Mouse (Mus musculus): ENCODE results near the gene Zyx. TPM values are rescaled to one million over a fixed set of nuclear protein-coding genes. Genes with fewer than 3 reads are reported as not detected.

Gene Zyx
- polyA plus RNA-seq, 1 experiment, result 467 TPM

- no peak overlapping the region for H3K4me2 ChIP-seq (ENCODE audit: low read depth)
- peaks cover 4% of the 10 kb centered on the region for H3K36me3 ChIP-seq (ENCODE audit: control insufficient read depth, insufficient read depth)
- H3K27me3 ChIP-seq (ENCODE audit: control insufficient read depth, insufficient read depth, insufficient read length), result no peaks in the 10 kb centered on the region
- no peak overlapping the region for H3ac ChIP-seq (ENCODE audit: control insufficient read depth, insufficient read length)
- no peak overlapping the region for H3K4me3 ChIP-seq
- H3K79me2 ChIP-seq (ENCODE audit: control insufficient read depth, insufficient read depth), result no peaks in the 10 kb centered on the region
- TF ChIP-seq MAX (IDR thresholded peaks at IDR 0.05; ENCODE audit: low read depth) (no peak), MYOD1 (IDR thresholded peaks at IDR 0.05; ENCODE audit: control insufficient read depth in 1 of 3, insufficient read length in 2 of 3, low read depth in 2 of 3) (no peak), POLR2AphosphoS2 (IDR thresholded peaks at IDR 0.05; ENCODE audit: insufficient read length, low read depth) (no peak), CEBPB (IDR thresholded peaks at IDR 0.05; ENCODE audit: insufficient read depth, poor library complexity, severe bottlenecking) (no peak), E2F4 (IDR thresholded peaks at IDR 0.05; ENCODE audit: insufficient read depth) (no peak), TCF3 (IDR thresholded peaks at IDR 0.05; ENCODE audit: insufficient read length, low read depth) (no peak), REST (IDR thresholded peaks at IDR 0.05; ENCODE audit: insufficient read depth, insufficient read length) (no peak), POLR2A (IDR thresholded peaks at IDR 0.05; ENCODE audit: insufficient read length, low read depth) (no peak), TCF12 (IDR thresholded peaks at IDR 0.05; ENCODE audit: insufficient read depth, poor library complexity, severe bottlenecking) (no peak)
Observed at GRCm38 (mm10) chr6:42379551-42379950, 30.1 kb downstream of the Zyx start.

GRCm38 (mm10) chr6:42380416-42381144 lies 31.1 kb downstream of the Zyx start:
- TF ChIP-seq POLR2A (IDR thresholded peaks at IDR 0.05; ENCODE audit: insufficient read length, low read depth) (no peak), POLR2AphosphoS2 (IDR thresholded peaks at IDR 0.05; ENCODE audit: insufficient read length, low read depth) (no peak), CEBPB (IDR thresholded peaks at IDR 0.05; ENCODE audit: insufficient read depth, poor library complexity, severe bottlenecking) (no peak), SRF (IDR thresholded peaks at IDR 0.05; ENCODE audit: control insufficient read depth, insufficient read length, low read depth) (no peak), TCF12 (IDR thresholded peaks at IDR 0.05; ENCODE audit: insufficient read depth, poor library complexity, severe bottlenecking) (no peak), MAX (IDR thresholded peaks at IDR 0.05; ENCODE audit: low read depth) (no peak), USF1 (IDR thresholded peaks at IDR 0.05; ENCODE audit: low read depth) (no peak), TCF3 (IDR thresholded peaks at IDR 0.05; ENCODE audit: insufficient read length, low read depth) (no peak), MYOD1 (IDR thresholded peaks at IDR 0.05; ENCODE audit: control insufficient read depth in 1 of 3, insufficient read length in 2 of 3, low read depth in 2 of 3) (no peak), MYOG (IDR thresholded peaks at IDR 0.05; ENCODE audit: control insufficient read depth in 1 of 3, insufficient read depth in 1 of 3, insufficient read length in 2 of 3, low read depth in 2 of 3) (no peak), E2F4 (IDR thresholded peaks at IDR 0.05; ENCODE audit: insufficient read depth) (no peak)
- Histone ChIP-seq H3K36me3 (ENCODE audit: control insufficient read depth, insufficient read depth) (peaks cover 4% of the 10 kb centered on the region), H3ac (ENCODE audit: control insufficient read depth, insufficient read length) (no peak overlapping the region), H3K4me2 (ENCODE audit: low read depth) (no peak overlapping the region), H3K27me3 (ENCODE audit: control insufficient read depth, insufficient read depth, insufficient read length) (no peaks in the 10 kb centered on the region), H3K4me3 (no peak overlapping the region), H3K79me2 (ENCODE audit: control insufficient read depth, insufficient read depth) (no peaks in the 10 kb centered on the region)

GRCm38 (mm10) chr6:42381221-42381620 lies 31.8 kb downstream of the Zyx start:
- Histone ChIP-seq H3K79me2 (ENCODE audit: control insufficient read depth, insufficient read depth) (no peaks in the 10 kb centered on the region), H3K36me3 (ENCODE audit: control insufficient read depth, insufficient read depth) (peaks cover 4% of the 10 kb centered on the region), H3K4me2 (ENCODE audit: low read depth) (peak overlapping the region; percentile 59), H3ac (ENCODE audit: control insufficient read depth, insufficient read length) (no peak overlapping the region), H3K27me3 (ENCODE audit: control insufficient read depth, insufficient read depth, insufficient read length) (no peaks in the 10 kb centered on the region), H3K4me3 (no peak overlapping the region)
- TF ChIP-seq MAX (IDR thresholded peaks at IDR 0.05; ENCODE audit: low read depth) (no peak), MYOG (IDR thresholded peaks at IDR 0.05; ENCODE audit: control insufficient read depth in 1 of 3, insufficient read depth in 1 of 3, insufficient read length in 2 of 3, low read depth in 2 of 3) (no peak), USF1 (IDR thresholded peaks at IDR 0.05; ENCODE audit: low read depth) (no peak), E2F4 (IDR thresholded peaks at IDR 0.05; ENCODE audit: insufficient read depth) (no peak), SRF (IDR thresholded peaks at IDR 0.05; ENCODE audit: control insufficient read depth, insufficient read length, low read depth) (no peak), POLR2AphosphoS2 (IDR thresholded peaks at IDR 0.05; ENCODE audit: insufficient read length, low read depth) (no peak), TCF12 (IDR thresholded peaks at IDR 0.05; ENCODE audit: insufficient read depth, poor library complexity, severe bottlenecking) (no peak), REST (IDR thresholded peaks at IDR 0.05; ENCODE audit: insufficient read depth, insufficient read length) (no peak), MYOD1 (IDR thresholded peaks at IDR 0.05; ENCODE audit: control insufficient read depth in 1 of 3, insufficient read length in 2 of 3, low read depth in 2 of 3) (no peak), TCF3 (IDR thresholded peaks at IDR 0.05; ENCODE audit: insufficient read length, low read depth) (no peak), POLR2A (IDR thresholded peaks at IDR 0.05; ENCODE audit: insufficient read length, low read depth) (no peak), CEBPB (IDR thresholded peaks at IDR 0.05; ENCODE audit: insufficient read depth, poor library complexity, severe bottlenecking) (no peak)

GRCm38 (mm10) chr6:42381916-42382381 lies 32.5 kb downstream of the Zyx start:
- Histone ChIP-seq H3K36me3 (ENCODE audit: control insufficient read depth, insufficient read depth) (peaks cover 4% of the 10 kb centered on the region), H3K4me3 (no peak overlapping the region), H3K4me2 (ENCODE audit: low read depth) (peak overlapping the region; percentile 59), H3K27me3 (ENCODE audit: control insufficient read depth, insufficient read depth, insufficient read length) (no peaks in the 10 kb centered on the region), H3K79me2 (ENCODE audit: control insufficient read depth, insufficient read depth) (no peaks in the 10 kb centered on the region), H3ac (ENCODE audit: control insufficient read depth, insufficient read length) (no peak overlapping the region)
- no peak for TF ChIP-seq REST (IDR thresholded peaks at IDR 0.05; ENCODE audit: insufficient read depth, insufficient read length)
- no peak for TF ChIP-seq MAX (IDR thresholded peaks at IDR 0.05; ENCODE audit: low read depth)
- no peak for TF ChIP-seq POLR2A (IDR thresholded peaks at IDR 0.05; ENCODE audit: insufficient read length, low read depth)
- TF ChIP-seq POLR2AphosphoS2 (IDR thresholded peaks at IDR 0.05; ENCODE audit: insufficient read length, low read depth), result no peak
- TF ChIP-seq CEBPB (IDR thresholded peaks at IDR 0.05; ENCODE audit: insufficient read depth, poor library complexity, severe bottlenecking), result no peak
- TF ChIP-seq USF1 (IDR thresholded peaks at IDR 0.05; ENCODE audit: low read depth), result no peak
- no peak for TF ChIP-seq MYOD1 (IDR thresholded peaks at IDR 0.05; ENCODE audit: control insufficient read depth in 1 of 3, insufficient read length in 2 of 3, low read depth in 2 of 3)
- no peak for TF ChIP-seq TCF3 (IDR thresholded peaks at IDR 0.05; ENCODE audit: insufficient read length, low read depth)
- no peak for TF ChIP-seq E2F4 (IDR thresholded peaks at IDR 0.05; ENCODE audit: insufficient read depth)
- no peak for TF ChIP-seq SRF (IDR thresholded peaks at IDR 0.05; ENCODE audit: control insufficient read depth, insufficient read length, low read depth)
- no peak for TF ChIP-seq TCF12 (IDR thresholded peaks at IDR 0.05; ENCODE audit: insufficient read depth, poor library complexity, severe bottlenecking)
- TF ChIP-seq MYOG (IDR thresholded peaks at IDR 0.05; ENCODE audit: control insufficient read depth in 1 of 3, insufficient read depth in 1 of 3, insufficient read length in 2 of 3, low read depth in 2 of 3), result no peak
